Mouse (Mus musculus): ENCODE results near the gene Irf2bpl. TPM values are rescaled to one million over a fixed set of nuclear protein-coding genes. Genes with fewer than 3 reads are reported as not detected.

Irf2bpl gene
- 54.2 and 54.8 TPM in 2 replicates for polyA plus RNA-seq (2015; fragmentation: Nextera tagmentation; extraction: Ambion mirVana)

- Histone ChIP-seq H3K9ac (peak within 1 kb of the TSS; percentile 100), H3K4me3 (peak within 1 kb of the TSS; percentile 98), H3K4me1 (peaks cover 74% of the 10 kb centered on the region), H3K9me3 (replicated peaks) (no peaks in the 10 kb centered on the region), H3K4me2 (peak within 1 kb of the TSS; percentile 99), H3K36me3 (ENCODE audit: poor library complexity, severe bottlenecking) (peaks cover 15% of the 10 kb centered on the region; the same call in 1 of the 2 replicates), H3K27me3 (no peaks in the 10 kb centered on the region), H3K27ac (peak within 1 kb of the TSS; percentile 100)
- under 1% methylated on average over 69 of the region's 82 CpGs for WGBS
- peak; percentile 87 for ATAC-seq
These were observed at the start of gene Irf2bpl for GRCm38 (mm10) chr12:86884197-86885058. Gene Irf2bpl, minus strand, starts transcription at chr12:86884798.

DNA sequence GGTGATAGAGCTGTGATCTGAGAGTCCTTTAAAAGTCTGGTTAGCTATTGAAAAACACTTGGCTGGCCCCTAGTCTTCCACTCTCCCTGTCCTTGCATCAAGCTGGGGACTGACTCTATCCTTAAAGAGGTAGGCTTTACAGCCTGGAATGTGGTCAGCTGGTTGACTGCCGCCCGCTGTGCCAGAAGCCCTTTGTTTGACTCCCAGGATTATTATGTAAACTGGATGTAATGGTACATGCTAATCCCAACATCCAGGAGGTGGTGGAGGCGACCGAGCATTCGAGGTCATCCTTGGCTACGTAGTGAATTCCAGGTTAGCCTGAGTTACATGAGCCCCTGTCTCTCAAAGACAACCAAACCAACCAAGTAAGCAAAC is 48.0 kb upstream of the Irf2bpl start:
- Histone ChIP-seq H3K27ac (no peak overlapping the region), H3K4me3 (no peak overlapping the region), H3K4me2 (no peak overlapping the region), H3K36me3 (ENCODE audit: poor library complexity, severe bottlenecking) (no peaks in the 10 kb centered on the region), H3K27me3 (no peaks in the 10 kb centered on the region), H3K9me3 (replicated peaks) (no peaks in the 10 kb centered on the region; the same call in 1 of the 2 replicates), H3K4me1 (peaks cover 11% of the 10 kb centered on the region), H3K9ac (no peak overlapping the region)
- 19% methylated on average over 6 of the region's 6 CpGs for WGBS
- no peak for ATAC-seq

DNA sequence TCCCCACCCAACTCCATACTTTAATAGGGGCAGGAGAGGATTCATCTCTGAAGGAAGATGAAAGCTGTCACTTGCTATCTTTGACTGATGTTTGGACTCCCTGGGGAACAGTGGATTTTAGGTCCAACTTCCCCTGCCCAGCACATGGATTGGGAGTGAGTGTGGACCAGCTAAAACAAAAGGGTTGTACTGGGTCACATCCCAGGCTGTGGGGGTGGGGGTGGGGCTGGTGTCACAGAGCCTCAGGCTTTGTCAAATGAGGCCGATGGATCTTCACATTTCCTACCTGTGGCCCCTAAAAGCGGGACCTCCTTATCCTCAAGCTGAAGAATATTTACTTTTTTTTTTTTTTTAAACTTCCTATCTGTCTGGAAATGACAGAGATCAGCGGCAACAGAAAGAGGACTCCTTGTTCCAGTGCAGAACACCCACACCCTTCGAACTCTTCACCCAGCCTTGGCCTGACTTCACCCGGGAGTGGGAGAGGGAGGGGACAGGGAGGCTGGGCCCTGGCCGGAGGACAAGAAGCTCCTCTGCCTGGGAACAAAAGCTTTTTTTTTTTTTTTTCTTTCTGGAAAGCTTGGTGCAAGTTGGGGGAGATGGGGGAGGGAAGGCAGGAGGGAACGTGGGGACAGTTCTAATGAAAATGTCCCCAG is 47.4 kb upstream of the Irf2bpl start:
- ATAC-seq: no peak
- Histone ChIP-seq H3K4me3 (no peak overlapping the region), H3K27me3 (no peaks in the 10 kb centered on the region), H3K4me1 (peaks cover 11% of the 10 kb centered on the region), H3K4me2 (no peak overlapping the region), H3K36me3 (ENCODE audit: poor library complexity, severe bottlenecking) (no peaks in the 10 kb centered on the region), H3K27ac (no peak overlapping the region), H3K9me3 (replicated peaks) (no peaks in the 10 kb centered on the region; the same call in 1 of the 2 replicates), H3K9ac (no peak overlapping the region)
- 15% methylated on average over 7 of the region's 7 CpGs for WGBS

DNA sequence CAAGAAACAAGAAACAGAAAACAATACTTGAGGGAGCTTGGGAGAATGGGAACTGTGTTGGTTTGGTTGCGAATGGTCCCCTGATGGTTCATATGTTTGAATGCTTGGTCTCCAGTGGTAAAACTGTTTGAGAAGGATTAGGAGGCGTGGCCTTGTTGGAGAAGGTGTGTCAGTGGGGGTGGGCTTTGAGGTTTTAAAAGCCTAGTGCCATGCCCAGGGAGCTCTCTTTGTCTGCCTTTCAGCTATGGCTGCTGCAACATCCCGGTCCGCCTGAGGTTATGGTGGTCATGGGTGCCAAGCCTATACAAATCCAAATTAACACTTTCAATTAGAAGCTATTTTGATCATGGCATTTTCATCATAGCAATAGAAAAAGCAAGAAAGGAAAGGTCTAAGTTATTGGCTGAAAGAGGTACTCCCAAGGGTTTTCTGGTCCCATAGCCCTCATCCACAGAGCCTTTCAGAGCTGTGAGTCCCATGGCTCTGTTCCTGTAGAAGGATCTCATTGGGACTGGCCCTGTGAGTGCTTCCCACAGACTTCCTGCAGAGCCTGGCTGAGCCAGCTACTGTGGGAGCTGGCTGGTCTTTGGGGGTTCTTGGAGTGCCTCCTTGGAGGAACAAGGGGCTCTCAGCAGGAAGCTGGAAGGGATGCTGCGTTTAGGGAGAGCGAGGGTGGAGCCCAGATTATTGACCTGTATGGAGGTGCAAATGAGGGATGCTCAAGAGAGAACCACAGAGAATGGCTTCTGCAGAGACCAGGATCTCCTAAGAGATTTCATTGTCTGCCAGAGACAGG is 46.5 kb upstream of the Irf2bpl start:
- Histone ChIP-seq H3K9me3 (replicated peaks) (no peaks in the 10 kb centered on the region; the same call in 1 of the 2 replicates), H3K4me3 (no peak overlapping the region), H3K4me1 (peaks cover 11% of the 10 kb centered on the region), H3K27ac (no peak overlapping the region), H3K36me3 (ENCODE audit: poor library complexity, severe bottlenecking) (no peaks in the 10 kb centered on the region), H3K4me2 (no peak overlapping the region), H3K9ac (no peak overlapping the region), H3K27me3 (no peaks in the 10 kb centered on the region)
- no peak for ATAC-seq
- WGBS: 70% methylated on average over 6 of the region's 6 CpGs

DNA sequence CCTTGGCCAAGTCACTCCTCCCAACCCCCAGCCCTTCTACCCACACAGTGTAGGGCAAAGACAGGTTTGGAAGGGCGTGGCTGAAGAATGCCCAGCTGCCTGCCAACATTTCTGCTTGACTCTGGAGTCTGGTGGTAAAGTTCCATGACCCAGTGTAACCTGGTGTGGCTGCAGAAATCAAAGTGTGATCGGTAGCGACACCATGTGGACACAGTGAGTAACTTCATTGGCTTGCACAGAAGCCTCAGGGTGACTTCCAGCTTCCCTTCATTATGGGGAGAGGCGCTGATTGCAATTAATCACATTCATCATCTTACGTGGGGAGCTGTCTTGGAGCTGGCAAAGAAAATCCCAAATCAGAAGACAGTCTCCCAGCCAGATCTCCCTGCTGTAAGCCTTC is 39.2 kb upstream of the Irf2bpl start:
- Histone ChIP-seq H3K9me3 (replicated peaks) (no peaks in the 10 kb centered on the region), H3K9ac (no peak overlapping the region), H3K4me3 (no peak overlapping the region), H3K4me1 (peaks cover 28% of the 10 kb centered on the region), H3K27ac (peak overlapping the region; percentile 63; the same call in 1 of the 2 replicates), H3K36me3 (ENCODE audit: poor library complexity, severe bottlenecking) (no peaks in the 10 kb centered on the region), H3K4me2 (no peak overlapping the region), H3K27me3 (no peaks in the 10 kb centered on the region)
- peak; percentile 76 for ATAC-seq
- 3% methylated on average over 5 of the region's 5 CpGs for WGBS

GRCm38 (mm10) chr12:86918983-86919722 is 34.6 kb upstream of the Irf2bpl start:
- Histone ChIP-seq H3K36me3 (ENCODE audit: poor library complexity, severe bottlenecking) (no peaks in the 10 kb centered on the region), H3K27me3 (no peaks in the 10 kb centered on the region), H3K27ac (peak overlapping the region; percentile 76), H3K4me2 (no peak overlapping the region), H3K9ac (peak overlapping the region; percentile 1; the same call in 1 of the 2 replicates), H3K4me1 (peaks cover 58% of the 10 kb centered on the region), H3K9me3 (replicated peaks) (no peaks in the 10 kb centered on the region), H3K4me3 (no peak overlapping the region)
- 79% methylated on average over 17 of the region's 17 CpGs for WGBS
- ATAC-seq: no peak

- peak overlapping the region; percentile 38 for H3K9ac ChIP-seq
- H3K27me3 ChIP-seq: no peaks in the 10 kb centered on the region
- no peak overlapping the region for H3K4me2 ChIP-seq
- no peak overlapping the region for H3K4me3 ChIP-seq
- H3K4me1 ChIP-seq: peaks cover 58% of the 10 kb centered on the region
- WGBS: 25% methylated on average over 11 of the region's 11 CpGs
- H3K27ac ChIP-seq: peak overlapping the region; percentile 76
- H3K9me3 ChIP-seq (replicated peaks): no peaks in the 10 kb centered on the region
- H3K36me3 ChIP-seq (ENCODE audit: poor library complexity, severe bottlenecking): no peaks in the 10 kb centered on the region
- ATAC-seq: 0 out of 2 replicates have a peak, but pooled peaks have one; percentile 28
These were observed 33.9 kb upstream of the Irf2bpl start for GRCm38 (mm10) chr12:86918361-86918967.

DNA sequence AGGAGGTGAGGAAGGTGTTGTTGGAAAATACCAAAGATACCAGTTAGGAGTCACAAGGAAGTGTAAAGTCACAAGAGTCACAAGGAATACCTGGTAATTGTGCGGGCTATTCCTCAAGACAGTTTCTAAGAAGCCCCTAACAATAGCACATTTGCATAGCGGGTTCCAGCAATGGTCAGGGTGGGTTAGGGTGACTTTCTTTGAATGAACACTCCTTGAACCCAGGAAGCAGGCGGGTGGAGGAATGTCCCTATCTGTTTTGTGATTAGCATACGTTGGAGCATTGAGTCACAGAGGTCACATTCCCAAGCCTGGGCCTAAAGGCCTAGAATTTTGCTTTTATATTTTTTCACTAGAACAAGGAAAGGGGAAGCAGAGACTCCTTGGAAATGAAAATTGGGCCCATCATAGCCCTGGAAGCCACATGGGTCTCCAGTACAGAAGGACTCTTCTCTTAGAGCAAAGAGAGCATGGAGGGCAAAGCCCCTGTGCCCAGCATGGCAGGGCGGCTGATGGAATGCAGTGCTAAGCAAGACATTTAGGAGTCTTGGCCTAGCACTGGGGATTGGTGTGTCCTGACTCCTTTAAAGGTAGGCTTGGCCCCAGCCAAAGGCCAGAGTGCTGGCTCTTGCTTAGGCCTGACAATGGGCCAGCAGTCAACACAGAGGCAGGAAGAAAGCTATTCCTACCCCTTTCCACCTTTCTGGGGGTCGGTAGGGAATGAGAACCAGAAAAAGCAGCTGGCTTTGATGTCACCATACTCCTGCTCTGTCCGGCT is 32.4 kb upstream of the Irf2bpl start:
- H3K27ac ChIP-seq: peak overlapping the region; percentile 76
- peaks cover 61% of the 10 kb centered on the region for H3K4me1 ChIP-seq

GRCm38 (mm10) chr12:86915617-86916016 is 31.0 kb upstream of the Irf2bpl start:
- Histone ChIP-seq H3K9ac (no peak overlapping the region), H3K4me2 (no peak overlapping the region), H3K27me3 (no peaks in the 10 kb centered on the region), H3K9me3 (replicated peaks) (no peaks in the 10 kb centered on the region), H3K4me1 (peaks cover 72% of the 10 kb centered on the region), H3K36me3 (ENCODE audit: poor library complexity, severe bottlenecking) (no peaks in the 10 kb centered on the region), H3K4me3 (no peak overlapping the region), H3K27ac (no peak overlapping the region)
- WGBS: 76% methylated on average over 7 of the region's 7 CpGs
- ATAC-seq: no peak

More for the DNA sequence above, 32.4 kb upstream of the Irf2bpl start:
- H3K9me3 ChIP-seq (replicated peaks): no peaks in the 10 kb centered on the region
- no peak overlapping the region for H3K4me2 ChIP-seq
- no peak for ATAC-seq
- H3K27me3 ChIP-seq: no peaks in the 10 kb centered on the region
- WGBS: 80% methylated on average over 7 of the region's 7 CpGs
- H3K4me3 ChIP-seq: no peak overlapping the region
- H3K36me3 ChIP-seq (ENCODE audit: poor library complexity, severe bottlenecking): no peaks in the 10 kb centered on the region
- no peak overlapping the region for H3K9ac ChIP-seq

DNA sequence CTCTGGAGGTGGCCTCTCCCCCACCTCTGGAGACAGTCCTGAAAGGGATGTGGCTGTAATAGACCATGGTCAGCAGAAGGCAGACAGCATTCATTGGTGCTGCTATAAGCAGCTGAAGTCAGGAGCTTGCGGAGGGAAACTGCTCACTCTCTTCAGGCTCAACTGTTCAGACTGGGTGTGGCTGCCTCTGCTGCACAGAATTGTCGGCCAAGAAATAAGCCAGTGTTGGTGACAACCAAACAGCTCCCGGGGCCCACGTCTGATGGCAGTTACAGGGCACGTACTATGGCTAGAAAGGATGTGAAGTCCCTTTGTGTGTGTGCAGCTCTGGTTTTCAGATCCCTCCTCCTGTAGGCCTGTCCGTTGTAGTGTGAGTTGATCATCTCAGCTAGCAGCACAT is 30.2 kb upstream of the Irf2bpl start:
- Histone ChIP-seq H3K9ac (no peak overlapping the region), H3K36me3 (ENCODE audit: poor library complexity, severe bottlenecking) (no peaks in the 10 kb centered on the region), H3K27me3 (no peaks in the 10 kb centered on the region), H3K4me2 (no peak overlapping the region), H3K9me3 (replicated peaks) (no peaks in the 10 kb centered on the region), H3K27ac (no peak overlapping the region; the same call in 1 of the 2 replicates), H3K4me1 (peaks cover 80% of the 10 kb centered on the region), H3K4me3 (no peak overlapping the region)
- ATAC-seq: no peak
- 60% methylated on average over 6 of the region's 6 CpGs for WGBS
